Mouse (Mus musculus) c-Kit-positive CD71-negative TER-119-negative erythroid progenitor cells, embryonic 14.5 days (primary cell): ENCODE measurements at regions not wholly inside any gene's neighbourhood (a gene's known extent, or its start where the extent isn't known, plus 50 kb on each side); places are given as distances from the start of the nearest gene placed in this dataset.
"Not testable (repeated sequence)": the region's sequence is repeated elsewhere in the genome, so short reads cannot be mapped to it uniquely, and the experiment has no call there.

ENCODE experiments used
- DNase-seq: peaks from one replicate; pipeline ENCODE4 v3.0.0-alpha.2; 2013; ENCODE audit warnings: low read depth

DNA sequence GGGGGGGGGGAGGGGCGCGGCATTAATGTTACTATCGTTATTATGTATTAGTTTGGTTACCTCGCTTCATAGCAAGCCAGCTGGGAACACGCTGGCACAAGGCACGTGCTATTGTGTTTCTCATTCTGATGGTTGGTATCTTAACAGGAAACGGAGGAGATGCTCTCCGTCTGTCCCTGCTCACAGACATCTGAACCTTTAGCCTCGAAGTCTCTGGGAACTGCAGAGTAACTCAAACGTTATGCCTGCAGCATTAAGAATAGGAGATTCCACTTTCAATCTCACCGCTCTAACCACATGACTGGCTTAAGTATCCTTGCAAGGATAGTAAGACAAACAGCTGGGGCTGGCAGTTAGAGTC lies 80.0 kb downstream of the Nfkbiz start:
- no peak for DNase-seq

DNA sequence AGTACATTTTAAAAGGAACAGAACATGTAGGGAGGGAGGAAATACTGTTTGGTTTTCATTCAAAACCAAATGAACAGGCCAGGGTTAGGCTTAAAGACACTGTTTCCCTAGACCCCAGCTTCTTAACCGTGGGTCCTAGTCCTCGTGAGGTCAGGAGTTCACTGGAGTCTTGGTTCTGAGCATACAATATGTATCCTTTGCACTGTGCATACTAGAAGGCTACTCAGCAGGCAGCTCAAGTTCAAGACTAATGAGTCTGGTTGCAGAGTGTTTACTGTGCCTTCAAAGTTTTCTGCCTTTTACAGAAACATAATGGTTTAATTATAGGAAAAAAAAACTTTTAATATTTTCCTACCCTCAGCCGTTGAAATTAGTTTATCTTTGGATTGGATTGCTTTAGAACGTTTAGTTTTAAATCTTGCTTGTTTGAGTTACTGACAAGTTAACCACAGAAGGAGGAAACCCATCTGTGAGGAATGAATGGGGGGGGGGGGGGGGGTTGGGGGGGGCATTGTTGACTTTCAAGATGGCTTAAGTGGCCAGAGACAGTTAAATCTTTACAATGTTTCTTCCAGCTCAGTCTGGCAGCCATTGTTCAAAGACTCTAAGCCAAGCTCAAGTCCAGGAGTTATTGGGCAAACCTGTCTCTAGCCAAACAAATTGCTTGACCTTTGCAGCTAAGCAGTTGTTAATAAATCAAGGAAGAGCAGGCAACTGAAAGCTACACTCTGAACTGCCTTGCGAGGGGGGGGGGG lies 80.6 kb downstream of the Nfkbiz start:
- no peak for DNase-seq

DNA sequence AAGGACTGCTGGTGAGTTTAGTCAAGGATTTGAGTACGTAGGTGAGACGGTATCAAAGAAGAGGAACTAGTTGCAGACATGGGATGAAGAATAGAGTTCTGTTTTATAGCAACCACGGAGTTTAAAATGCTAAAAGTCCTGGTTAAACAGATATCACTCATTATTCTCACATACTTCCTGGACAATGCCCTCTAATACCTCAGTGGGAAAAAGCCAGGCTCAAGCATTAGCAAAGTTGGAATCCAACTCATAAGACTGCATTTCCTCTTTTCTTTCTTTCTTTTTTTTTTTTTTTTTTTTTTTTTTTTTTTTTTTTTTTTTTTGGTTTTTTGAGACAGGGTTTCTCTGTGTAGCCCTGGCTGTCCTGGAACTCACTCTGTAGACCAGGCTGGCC lies 81.3 kb downstream of the Nfkbiz start:
- not testable (repeated sequence) for DNase-seq

DNA sequence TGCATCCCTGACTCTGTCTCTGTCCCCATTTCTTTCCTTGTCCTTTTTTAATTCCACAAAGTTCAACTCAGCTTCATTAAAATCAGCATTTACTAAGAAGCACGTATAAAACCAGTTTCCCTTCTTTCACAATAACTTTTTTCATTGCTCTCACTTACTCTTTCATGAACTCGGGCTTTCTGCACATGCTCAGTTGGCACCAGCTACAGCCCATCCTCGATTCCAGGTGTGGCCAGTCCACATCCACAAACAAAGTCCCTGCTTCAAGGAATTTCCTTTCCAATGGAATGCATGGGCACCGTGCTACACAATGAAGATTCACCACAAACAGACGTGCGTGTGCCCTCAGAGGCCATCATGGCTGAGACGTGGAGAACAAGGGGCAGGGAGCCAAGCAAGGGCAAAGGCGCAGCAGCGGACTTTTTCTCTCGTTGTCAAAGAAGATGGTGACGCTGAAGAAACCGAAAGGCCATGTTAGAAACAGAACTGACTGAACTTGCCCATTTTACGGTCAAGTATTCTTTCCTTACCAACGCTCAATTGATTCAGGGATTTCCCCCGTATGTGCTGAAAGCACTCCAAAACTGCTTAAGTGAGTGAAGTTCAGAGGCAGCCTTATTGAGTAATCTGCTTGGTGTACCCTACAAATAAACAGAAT lies 81.8 kb downstream of the Nfkbiz start:
- no peak for DNase-seq

DNA sequence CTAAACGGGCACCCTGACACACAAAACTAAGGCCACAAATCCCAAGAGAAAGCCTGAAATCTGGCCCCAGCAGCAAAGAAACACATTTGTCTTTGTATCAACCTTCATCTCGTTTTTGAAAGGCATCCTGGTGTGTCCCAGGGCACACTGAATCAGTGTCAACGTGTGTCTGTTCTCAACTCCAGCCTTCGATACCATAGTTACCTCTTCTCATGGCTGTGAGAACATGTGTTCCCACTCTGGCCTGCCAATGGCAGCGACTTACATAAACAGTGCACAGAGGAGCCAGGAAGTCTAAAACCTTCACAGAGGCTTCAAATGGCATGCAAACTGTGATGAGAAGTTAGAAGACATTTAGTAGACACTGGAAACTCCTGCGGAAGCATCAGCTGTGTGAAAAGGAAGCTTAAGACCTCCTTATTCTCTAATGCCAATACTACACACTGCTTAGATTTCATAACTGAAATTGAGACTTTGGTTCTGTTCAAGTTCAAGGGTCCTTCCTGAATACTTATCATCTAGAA lies 83.3 kb downstream of the Nfkbiz start:
- no peak for DNase-seq

DNA sequence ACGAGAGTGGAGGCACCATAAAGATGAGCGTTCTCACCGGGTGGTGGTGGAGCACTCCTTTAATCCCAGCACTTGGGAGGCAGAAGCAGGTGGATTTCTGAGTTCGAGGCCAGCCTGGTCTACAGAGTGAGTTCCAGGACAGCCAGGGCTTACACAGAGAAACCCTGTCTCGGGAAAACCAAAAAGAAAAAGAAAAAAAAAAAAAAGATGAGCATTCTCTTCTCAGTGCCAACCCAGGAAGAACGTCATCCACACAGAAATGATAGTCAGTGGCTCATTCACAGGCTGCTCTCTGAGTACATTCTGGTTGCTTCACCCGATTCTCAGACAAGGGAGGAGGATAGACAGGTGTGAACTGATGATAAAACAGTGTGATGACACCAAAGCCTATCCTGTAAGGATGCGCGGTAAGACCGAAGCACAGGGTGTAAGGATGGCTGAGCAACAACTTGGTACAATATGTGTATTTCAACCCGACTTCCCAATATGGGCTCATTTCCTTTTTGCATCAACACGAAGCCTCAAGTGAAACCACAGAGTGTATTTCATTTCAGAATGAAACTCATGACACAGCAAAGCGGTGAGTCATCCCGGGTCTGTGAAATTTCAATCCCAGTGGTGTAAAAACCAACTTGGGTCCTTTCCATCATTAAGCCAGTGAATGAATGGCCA lies 84.5 kb downstream of the Nfkbiz start:
- peak; percentile 60 for DNase-seq

DNA sequence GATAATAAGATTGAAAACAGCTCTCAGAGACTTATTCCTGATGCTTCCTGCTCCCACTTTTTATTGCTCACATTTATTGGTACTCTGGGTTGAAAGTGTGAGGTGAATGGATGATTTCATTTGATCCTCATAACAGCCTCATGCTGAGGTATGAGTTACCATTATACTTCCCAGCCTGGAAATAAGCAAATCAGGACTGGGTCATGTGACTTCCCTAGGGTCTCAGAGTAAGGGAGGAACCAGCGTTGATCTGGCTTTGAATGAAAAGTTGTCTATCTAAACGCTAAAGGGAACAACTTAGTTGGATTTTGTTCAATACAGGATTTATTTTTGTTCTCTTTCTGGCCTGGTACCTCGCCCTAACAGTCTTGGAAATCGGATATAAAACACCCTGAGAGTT lies 85.3 kb downstream of the Nfkbiz start:
- DNase-seq, result no peak

DNA sequence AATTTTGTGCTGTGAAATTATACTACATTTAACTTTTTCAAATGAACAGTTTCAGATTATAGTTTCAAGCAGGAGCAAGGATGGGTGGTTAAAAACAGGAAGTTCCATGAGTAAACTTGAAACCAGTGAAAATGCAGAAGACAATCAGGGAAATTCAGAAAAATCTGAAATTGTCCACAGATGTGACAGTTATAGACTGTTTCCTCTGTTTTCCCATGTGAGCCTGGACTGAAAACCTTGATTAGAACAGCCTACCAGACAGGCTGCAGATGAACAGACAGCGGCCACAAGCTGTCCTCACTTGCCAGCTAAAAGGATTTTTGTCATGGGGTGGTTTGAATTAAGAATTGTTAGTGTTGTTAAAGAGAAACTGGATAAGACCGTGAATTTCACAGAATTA lies 91.4 kb downstream of the Nfkbiz start:
- peak; percentile 24 for DNase-seq

DNA sequence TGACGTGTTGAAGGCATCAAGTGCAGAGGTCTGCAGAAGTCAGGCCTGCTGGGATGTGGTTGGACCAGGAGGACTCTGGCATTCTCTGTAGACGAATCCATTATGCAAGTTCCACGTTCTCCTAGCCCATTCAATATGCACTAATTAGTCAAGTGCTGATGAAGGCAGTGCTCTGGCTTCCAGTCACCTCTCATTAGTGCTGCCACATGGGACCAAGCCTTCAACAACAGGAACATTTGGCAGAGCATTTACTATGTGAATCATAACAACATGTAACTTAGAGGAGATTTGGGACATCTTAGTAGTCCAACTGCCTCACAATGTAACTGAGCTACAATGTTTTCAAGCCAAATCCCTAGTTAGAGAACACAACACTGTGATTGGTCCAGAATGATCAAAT lies 92.5 kb downstream of the Nfkbiz start:
- DNase-seq, result no peak

DNA sequence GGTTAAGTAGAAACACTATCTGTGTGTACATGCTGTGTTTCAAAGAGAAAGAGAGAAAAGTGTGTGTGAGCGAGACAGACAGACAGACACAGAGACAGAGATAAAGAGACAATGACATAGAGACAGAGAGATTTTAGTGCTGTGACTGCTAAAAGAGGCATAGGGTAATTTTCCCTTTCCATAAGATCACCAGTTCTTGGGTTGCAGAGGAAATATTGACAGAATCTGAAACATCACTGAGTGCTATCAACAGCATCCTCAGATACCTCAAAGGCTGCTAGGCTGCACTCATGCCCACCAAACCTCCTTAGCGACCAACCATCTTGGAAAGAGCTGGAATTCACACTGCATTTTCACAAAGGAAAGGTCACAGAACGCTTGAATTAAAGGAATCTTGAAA lies 93.6 kb downstream of the Nfkbiz start:
- DNase-seq, result no peak

DNA sequence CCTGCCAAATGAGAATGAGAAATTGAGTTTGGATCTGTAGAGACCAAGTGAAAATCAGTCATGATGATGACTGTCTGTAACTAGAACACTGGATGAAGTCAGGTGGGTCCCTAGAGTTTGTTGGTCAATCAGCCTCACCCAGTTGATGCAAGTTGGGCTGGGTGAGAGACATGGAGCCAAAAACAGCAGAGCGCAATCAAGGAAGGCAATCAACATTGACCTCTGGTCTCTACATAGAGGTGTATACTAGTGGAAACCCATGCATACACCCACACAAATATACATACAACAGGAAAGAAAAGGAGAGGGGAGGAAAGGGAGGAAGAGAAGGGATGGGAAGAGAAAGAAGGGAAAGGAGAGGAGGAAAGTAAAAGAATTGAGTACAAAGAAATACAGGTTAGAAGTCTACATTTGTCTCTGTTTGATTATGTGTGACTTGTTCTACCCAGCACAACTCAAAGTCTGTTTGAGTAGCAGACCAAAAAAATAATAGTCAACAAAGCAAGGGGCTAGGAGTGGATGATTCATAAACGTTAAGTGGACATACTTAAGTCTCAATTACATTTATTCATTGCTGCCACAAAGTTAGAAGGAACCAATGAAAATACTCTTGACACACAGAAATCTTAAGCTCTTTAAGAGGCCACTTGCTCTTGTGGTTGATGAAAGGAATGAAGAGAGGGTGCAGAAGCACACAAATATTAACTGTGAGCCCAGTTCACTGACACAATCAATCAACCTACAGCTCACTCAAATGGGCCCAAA lies 97.4 kb downstream of the Nfkbiz start:
- DNase-seq, result no peak

DNA sequence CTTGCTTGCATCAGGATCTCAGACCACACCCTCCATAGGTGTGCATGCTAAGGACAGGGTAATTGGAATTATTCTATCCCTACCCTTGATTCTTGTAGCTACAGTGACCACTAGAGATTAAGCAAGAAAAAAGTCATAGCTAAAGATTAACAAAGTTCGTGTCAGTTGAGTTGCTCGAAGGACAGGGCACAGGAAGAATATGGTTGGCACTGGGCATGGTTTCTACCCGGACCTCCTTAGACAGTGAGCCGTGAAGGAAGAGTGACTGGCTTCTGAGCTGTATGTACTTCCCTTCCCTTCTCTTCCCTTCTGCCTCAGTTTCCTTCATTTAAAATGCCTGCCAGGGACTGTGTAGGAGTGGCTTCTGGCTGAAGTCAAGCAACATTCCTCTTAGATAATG lies 100.0 kb downstream of the Nfkbiz start:
- DNase-seq, result no peak

DNA sequence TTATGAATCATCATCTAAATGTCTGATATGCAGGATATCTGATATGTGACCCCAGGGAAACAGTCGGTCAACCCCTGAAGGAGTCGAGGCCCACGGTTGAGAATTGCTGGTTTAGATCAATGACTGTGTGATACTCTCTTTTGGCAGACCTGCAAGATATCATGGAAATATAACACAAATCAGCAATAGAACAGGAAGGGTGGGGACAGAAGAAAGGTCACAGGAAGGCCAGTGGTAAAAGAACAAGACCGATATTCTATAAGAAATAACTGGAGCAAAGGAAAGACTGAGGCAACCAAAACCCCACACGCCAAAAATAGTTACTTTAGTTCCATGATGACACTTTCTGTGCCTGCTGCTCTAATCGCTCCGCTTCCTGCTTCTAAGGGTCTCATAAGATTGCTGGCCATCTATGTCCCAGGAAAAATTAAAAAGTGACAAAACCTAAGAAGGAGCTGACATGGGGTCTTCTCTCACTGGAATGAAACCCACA lies 103.2 kb downstream of the Nfkbiz start:
- DNase-seq, result no peak

DNA sequence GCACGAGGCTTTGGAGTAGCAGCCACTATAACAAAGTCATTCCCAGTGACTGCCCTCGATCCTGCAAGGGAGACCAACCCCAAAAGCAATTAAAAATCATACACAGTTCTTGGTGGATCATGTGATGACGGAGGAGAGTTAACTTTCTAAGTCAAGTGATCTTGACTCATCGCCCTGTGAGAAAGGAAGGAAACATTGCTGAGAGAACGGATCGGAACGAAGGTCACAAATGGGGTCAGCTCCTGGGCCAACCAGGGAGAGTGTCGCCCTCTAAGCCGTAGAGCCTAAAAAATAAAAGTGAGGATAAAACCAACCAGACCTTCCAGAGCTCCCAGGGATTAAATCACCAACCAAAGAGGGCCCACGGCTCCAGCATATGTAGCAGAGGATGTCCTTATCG lies 104.4 kb downstream of the Nfkbiz start:
- no peak for DNase-seq

DNA sequence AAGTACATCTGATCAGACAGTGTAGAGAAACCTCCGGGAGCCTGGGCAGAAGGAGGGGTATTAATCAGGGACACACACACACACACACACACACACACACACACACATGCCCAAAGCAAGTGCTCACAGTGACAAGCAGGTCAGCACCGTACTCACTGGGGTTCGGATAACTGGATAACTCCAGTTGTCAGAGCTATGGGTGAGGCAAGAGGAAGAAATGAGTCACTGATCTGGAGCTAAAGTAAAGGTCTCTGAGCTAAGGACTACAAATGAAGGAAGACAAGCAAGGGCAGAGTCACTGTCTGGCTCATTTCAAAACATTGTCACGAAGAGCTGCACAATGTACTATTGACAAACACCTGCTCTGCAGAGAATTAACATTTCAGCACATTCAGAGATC lies 104.9 kb downstream of the Nfkbiz start:
- DNase-seq, result no peak

DNA sequence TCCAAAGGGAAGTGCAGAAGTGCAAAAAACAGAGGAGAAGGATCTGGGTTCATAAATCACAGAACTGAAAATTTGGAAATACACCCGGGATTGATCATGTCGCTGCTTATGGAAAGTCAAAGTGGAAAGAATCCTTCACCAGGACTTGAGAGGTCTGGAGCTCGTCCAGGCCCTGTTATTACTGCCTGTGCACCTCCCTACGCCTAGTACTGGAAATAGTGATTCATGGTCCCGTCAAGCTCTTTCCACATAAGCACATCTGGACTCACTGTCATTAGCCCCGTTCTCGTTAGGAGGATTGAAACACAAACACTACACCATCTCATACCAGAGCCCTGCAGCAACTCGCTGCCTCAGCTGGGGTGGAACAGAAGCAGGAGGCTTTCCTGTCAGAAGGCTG lies 107.7 kb downstream of the Nfkbiz start:
- DNase-seq, result no peak

DNA sequence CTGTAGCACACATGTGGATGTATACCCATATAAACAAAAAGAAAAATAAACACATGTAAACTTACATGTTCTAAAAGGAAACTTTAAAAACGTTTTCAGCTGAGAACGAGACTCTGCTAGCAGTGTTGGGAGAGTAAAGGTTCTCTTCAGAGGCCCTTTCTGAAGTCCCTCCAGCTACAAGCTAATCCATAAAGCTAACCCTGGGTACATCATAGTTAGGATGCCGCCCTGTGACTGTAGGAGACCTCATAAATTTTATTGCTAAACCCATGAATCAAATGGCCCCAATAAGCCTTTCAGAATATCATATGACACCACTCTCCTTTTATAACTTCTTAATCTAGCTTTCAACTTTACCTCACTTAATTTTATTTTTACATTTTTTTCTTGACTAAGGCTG lies 112.2 kb downstream of the Nfkbiz start:
- no peak for DNase-seq

DNA sequence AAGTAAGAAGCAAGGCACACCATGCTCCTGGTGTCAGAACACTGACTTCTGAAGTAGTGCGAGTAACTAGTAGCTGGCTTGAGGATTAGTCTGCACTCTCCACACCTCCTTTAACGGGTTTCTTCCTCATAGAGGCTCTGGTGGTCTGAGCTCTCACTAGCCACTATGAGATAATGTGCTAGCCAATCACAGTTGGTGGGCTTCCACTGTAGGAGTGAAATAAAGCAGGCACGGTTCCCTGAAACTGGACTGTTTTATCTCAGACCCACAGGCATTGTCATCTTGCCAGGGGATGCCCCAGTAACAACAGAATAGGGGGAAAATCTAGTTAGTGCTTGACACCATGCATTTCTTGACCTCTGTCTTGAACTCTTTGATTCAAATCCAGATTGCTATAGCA lies 118.3 kb downstream of the Nfkbiz start:
- DNase-seq, result no peak

DNA sequence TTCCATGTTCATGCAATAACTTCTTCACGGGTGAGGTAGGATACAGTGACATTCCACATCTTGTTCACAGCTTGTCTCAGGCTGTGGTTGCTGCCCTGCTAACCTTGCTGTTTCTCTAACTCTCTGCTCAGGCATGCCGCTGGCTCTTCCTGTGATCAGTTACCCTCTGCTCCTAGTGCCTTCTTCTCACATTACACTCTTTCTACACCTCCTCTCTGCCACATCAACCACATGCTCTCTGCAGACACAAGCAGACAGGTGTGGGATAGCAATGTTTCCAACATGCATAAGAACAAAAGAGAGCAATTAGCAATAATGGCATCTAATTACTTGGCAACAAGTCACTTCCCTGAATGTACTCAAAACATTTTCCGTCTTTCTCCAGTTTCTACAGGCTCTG lies 128.7 kb downstream of the Nfkbiz start:
- DNase-seq, result no peak

DNA sequence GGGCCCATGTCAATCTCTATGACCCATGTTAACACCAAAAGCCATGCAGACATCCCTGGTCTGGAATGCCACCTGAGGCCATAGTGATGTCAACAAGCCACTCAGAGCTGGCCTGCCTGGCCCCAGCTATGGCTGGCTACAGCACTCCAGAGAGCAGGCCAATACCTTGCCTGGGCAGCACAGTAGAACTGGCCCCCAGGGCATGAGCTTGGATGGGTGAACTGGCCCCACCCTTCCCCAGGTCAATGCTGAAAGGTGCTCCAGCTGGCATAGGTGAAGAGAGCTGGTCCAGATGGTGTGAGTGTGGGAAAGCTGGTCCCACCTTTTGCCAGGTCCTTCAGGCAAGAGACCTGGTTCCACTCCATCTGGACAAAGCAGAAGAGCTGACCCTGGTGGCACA lies 132.2 kb downstream of the Nfkbiz start:
- DNase-seq, result no peak

DNA sequence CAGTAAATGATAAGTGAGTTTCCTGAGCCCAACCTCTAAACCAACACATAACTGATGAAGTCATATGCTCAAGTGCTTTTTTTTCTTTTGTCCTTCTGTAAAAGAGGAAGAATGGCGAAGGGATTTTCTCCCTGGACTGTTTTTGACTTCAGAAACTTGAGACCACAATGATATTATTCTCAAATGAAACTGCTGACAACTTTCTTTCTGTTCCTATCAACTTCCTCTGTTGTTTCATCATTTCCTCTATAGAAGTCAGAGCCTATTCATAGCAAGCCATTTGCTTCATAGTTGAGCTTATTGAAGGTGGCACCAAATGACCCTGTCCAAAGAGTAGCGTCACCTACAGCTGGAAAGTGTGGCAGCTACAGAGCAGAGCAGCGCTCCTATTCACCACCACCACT lies 140.2 kb downstream of the Nfkbiz start:
- DNase-seq, result peak; percentile 30

DNA sequence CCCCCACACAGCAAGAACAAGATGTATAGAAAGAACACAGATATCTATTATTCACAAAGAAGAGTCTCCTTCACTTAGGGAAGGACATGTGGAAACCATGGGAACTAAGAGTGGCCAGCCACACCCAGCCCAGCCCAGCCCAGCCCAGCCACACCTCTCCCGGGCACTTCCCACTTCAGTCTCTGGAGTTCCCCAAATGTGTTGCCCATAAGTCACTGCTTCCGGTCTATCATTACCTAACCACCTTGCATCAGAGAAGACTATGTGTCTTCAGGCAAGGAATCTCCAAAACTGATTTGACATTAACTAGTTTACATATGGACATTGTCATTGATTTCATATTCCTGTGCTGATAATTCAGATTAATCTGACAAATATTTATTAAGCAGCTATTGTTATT lies 147.6 kb downstream of the Nfkbiz start:
- peak; percentile 39 for DNase-seq
